Mouse (Mus musculus) liver, embryonic 15.5 days (tissue): ENCODE measurements around the gene Tmem35b. TPM values are rescaled to one million over a fixed set of nuclear protein-coding genes. Genes with fewer than 3 reads are reported as not detected.
A peak's percentile ranks its signal among the peaks of the same experiment; 100 is the strongest.

Experiments used
- ATAC-seq: fragments of 200-750 bp; cut with Nextera tagmentation; 2 replicates; pipeline ENCODE4 v1.8.0; 2017; ENCODE audit warnings: moderate number of reproducible peaks, mild to moderate bottlenecking, moderate library complexity; ENCODE audit not compliant: insufficient read depth
- H3K27ac ChIP-seq: fragments of 300-500 bp; sonication (generic); replicated peaks from 2 replicates; pipeline ENCODE4 v1.5.1; 2015; ENCODE audit warnings: mild to moderate bottlenecking, inconsistent platforms
- H3K27me3 ChIP-seq: fragments of 300-500 bp; sonication (generic); 2 replicates; pipeline ENCODE4 v1.6.1; 2015; ENCODE audit warnings: mild to moderate bottlenecking, inconsistent platforms
- H3K36me3 ChIP-seq: fragments of 300-500 bp; sonication (generic); replicated peaks from 2 replicates; pipeline ENCODE4 v1.6.1; 2015; ENCODE audit warnings: moderate library complexity, mild to moderate bottlenecking, inconsistent platforms
- H3K4me1 ChIP-seq: fragments of 300-500 bp; sonication (generic); replicated peaks from 2 replicates; pipeline ENCODE4 v1.6.1; 2015; ENCODE audit warnings: inconsistent platforms
- H3K4me2 ChIP-seq: fragments of 300-500 bp; sonication (generic); 2 replicates; pipeline ENCODE4 v1.6.1; 2015; ENCODE audit warnings: moderate library complexity, mild to moderate bottlenecking, inconsistent platforms
- H3K4me3 ChIP-seq: fragments of 300-500 bp; sonication (generic); replicated peaks from 2 replicates; pipeline ENCODE4 v1.5.1; 2015; ENCODE audit warnings: mild to moderate bottlenecking, inconsistent platforms
- H3K9ac ChIP-seq: fragments of 300-500 bp; sonication (generic); 2 replicates; pipeline ENCODE4 v1.6.1; 2015; ENCODE audit warnings: moderate library complexity, mild to moderate bottlenecking, inconsistent platforms
- H3K9me3 ChIP-seq: fragments of 300-500 bp; sonication (generic); replicated peaks from 2 replicates; pipeline ENCODE4 v1.6.1; 2016; ENCODE audit warnings: inconsistent platforms
- WGBS: fragments of 180-500 bp; shearing (Covaris S2); methylation state at CpG from one replicate; pipeline ENCODE4 v1.1.7; 2015; ENCODE audit warnings: mixed read lengths; ENCODE audit not compliant: insufficient replicate concordance; 5-methylcytosine and 5-hydroxymethylcytosine counted together
- polyA plus RNA-seq: library from polyadenylated mRNA; unstranded; fragments of >200 nt; fragmentation: Nextera tagmentation; extraction: Ambion mirVana; gene quantifications from 2 replicates; pipeline ENCODE4 v1.2.1, GENCODE M21; 2015

The Tmem35b gene
- polyA plus RNA-seq, 1 experiment from 2014 or later: 8.0 TPM

GRCm38 (mm10) chr4:127125834-127126463, 2.5 kb downstream of the Tmem35b start:
- peak overlapping the region; percentile 67 for H3K4me3 ChIP-seq
- peak overlapping the region; percentile 64 for H3K9ac ChIP-seq
- no peaks in the 10 kb centered on the region for H3K27me3 ChIP-seq
- peaks cover 17% of the 10 kb centered on the region for H3K4me1 ChIP-seq
- peak overlapping the region; percentile 57 for H3K27ac ChIP-seq
- WGBS: under 1% methylated on average over 35 of the region's 35 CpGs
- peak overlapping the region; percentile 90 for H3K4me2 ChIP-seq
- ATAC-seq: peak; percentile 95
- no peaks in the 10 kb centered on the region for H3K36me3 ChIP-seq
- no peaks in the 10 kb centered on the region for H3K9me3 ChIP-seq

DNA sequence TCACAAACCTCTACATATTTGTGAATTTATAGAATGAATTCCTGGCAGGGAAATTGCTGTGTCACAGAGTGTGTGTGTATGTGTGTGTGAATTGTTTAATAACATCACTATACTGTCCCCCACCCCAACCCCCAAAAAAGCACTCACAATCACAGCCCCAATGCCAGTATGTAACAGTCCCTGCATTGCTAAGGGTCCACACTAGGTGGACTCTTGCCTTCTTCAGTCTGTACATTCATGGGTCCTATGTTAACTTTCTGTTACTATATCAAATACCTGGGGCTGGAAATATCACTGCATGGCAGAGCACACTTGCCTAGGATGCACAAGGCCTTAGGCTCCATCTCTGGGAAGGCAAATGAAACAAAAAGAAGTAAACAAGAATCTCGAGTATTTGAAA, 11.2 kb downstream of the Tmem35b start:
- no peaks in the 10 kb centered on the region for H3K4me1 ChIP-seq
- H3K4me2 ChIP-seq: no peak overlapping the region
- no peak overlapping the region for H3K4me3 ChIP-seq
- no peaks in the 10 kb centered on the region for H3K36me3 ChIP-seq
- H3K9ac ChIP-seq: no peak overlapping the region
- H3K9me3 ChIP-seq: no peaks in the 10 kb centered on the region
- WGBS: 24% methylated on average over 1 of the region's 1 CpGs
- no peak overlapping the region for H3K27ac ChIP-seq
- no peak for ATAC-seq
- no peaks in the 10 kb centered on the region for H3K27me3 ChIP-seq

DNA sequence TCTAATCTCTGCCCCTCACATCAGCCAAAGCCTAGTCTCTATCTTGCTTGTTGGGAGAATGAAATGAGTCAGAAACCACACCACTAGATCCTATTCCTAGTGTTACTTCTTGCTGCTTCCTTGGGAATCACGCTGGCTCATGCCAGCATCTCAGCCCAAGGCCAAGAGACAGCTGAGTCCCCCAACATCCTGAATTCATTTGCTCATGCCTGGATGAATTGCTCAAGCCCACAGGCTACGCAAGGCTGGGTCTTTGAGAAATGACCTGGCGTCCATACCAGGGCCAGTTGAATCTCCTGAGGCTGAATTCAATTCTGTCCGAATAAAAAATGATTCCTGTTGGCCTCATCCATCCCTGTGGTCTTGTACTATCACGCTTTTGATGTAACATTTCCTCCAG, 14.1 kb downstream of the Tmem35b start:
- Histone ChIP-seq H3K4me1 (no peaks in the 10 kb centered on the region), H3K9me3 (no peaks in the 10 kb centered on the region), H3K27me3 (no peaks in the 10 kb centered on the region), H3K4me3 (no peak overlapping the region), H3K36me3 (no peaks in the 10 kb centered on the region), H3K9ac (no peak overlapping the region), H3K4me2 (no peak overlapping the region), H3K27ac (no peak overlapping the region)
- no peak for ATAC-seq
- 57% methylated on average over 5 of the region's 5 CpGs for WGBS

DNA sequence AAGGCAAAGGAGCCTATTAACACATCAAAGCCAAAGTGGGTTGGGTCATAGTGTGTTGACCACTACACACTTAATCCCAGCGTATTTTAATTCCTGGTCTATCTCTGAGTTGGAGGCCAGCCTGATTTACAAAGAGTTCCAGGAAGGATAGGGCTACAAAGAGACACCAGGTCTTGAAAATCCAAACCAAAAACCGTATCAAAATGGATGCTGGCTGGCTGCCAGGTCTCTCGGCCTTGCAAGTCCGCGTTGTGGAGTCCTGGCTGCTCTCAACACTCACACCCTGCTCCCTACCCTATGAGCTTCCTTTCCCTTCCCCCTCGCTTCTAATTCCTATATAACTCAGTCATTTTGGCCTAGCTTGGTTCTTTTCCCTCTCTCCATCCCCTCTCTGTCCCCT, 15.0 kb downstream of the Tmem35b start:
- no peak for ATAC-seq
- H3K4me3 ChIP-seq: no peak overlapping the region
- no peaks in the 10 kb centered on the region for H3K36me3 ChIP-seq
- no peaks in the 10 kb centered on the region for H3K27me3 ChIP-seq
- no peak overlapping the region for H3K9ac ChIP-seq
- WGBS: 58% methylated on average over 6 of the region's 6 CpGs
- no peaks in the 10 kb centered on the region for H3K9me3 ChIP-seq
- no peak overlapping the region for H3K27ac ChIP-seq
- no peaks in the 10 kb centered on the region for H3K4me1 ChIP-seq
- no peak overlapping the region for H3K4me2 ChIP-seq

DNA sequence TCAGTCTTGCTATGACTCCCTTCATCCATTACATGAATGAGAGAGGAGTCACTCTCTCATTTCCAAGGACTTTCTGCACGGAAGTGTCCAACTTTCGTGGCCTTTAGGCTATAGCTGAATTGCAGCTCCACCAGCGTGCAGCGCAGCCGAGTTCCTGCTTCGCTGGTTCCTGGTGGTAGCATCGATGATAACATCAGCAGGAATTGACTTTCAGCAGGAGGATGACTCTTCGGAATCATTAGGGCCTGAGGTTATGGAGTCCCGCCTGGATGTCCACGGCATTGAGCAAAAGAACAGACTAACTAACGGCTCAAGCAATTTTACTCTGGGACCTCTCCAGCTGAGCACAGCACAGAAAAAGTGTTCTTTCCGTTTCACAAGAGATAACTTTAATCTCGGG, 26.5 kb downstream of the Tmem35b start:
- H3K9ac ChIP-seq: no peak overlapping the region
- H3K27ac ChIP-seq: no peak overlapping the region
- H3K4me3 ChIP-seq: no peak overlapping the region
- 65% methylated on average over 13 of the region's 13 CpGs for WGBS
- H3K4me2 ChIP-seq: no peak overlapping the region
- no peaks in the 10 kb centered on the region; the same call in 1 of the 2 replicates for H3K27me3 ChIP-seq
- H3K36me3 ChIP-seq: no peaks in the 10 kb centered on the region
- H3K9me3 ChIP-seq: no peaks in the 10 kb centered on the region
- no peak for ATAC-seq
- H3K4me1 ChIP-seq: no peaks in the 10 kb centered on the region

- Histone ChIP-seq H3K27ac (no peak overlapping the region), H3K9ac (no peak overlapping the region), H3K36me3 (no peaks in the 10 kb centered on the region), H3K27me3 (no peaks in the 10 kb centered on the region; the same call in 1 of the 2 replicates), H3K4me1 (no peaks in the 10 kb centered on the region), H3K4me3 (no peak overlapping the region), H3K4me2 (no peak overlapping the region), H3K9me3 (no peaks in the 10 kb centered on the region)
- no peak for ATAC-seq
- WGBS: 49% methylated on average over 1 of the region's 1 CpGs
These were observed 29.9 kb downstream of the Tmem35b start for GRCm38 (mm10) chr4:127153345-127153744.

GRCm38 (mm10) chr4:127155757-127156156, 32.3 kb downstream of the Tmem35b start:
- Histone ChIP-seq H3K27me3 (no peaks in the 10 kb centered on the region), H3K4me1 (no peaks in the 10 kb centered on the region), H3K27ac (no peak overlapping the region), H3K9me3 (no peaks in the 10 kb centered on the region), H3K36me3 (no peaks in the 10 kb centered on the region), H3K4me3 (no peak overlapping the region), H3K4me2 (no peak overlapping the region), H3K9ac (no peak overlapping the region)
- 41% methylated on average over 5 of the region's 5 CpGs for WGBS
- no peak for ATAC-seq

- Histone ChIP-seq H3K9me3 (no peaks in the 10 kb centered on the region), H3K4me2 (no peak overlapping the region), H3K36me3 (no peaks in the 10 kb centered on the region), H3K4me3 (no peak overlapping the region), H3K9ac (no peak overlapping the region), H3K4me1 (no peaks in the 10 kb centered on the region), H3K27me3 (no peaks in the 10 kb centered on the region), H3K27ac (no peak overlapping the region)
- no peak for ATAC-seq
- WGBS: 63% methylated on average over 4 of the region's 4 CpGs
These were observed 34.3 kb downstream of the Tmem35b start for GRCm38 (mm10) chr4:127157746-127158145.

- no peak overlapping the region for H3K4me3 ChIP-seq
- no peak overlapping the region for H3K27ac ChIP-seq
- H3K9ac ChIP-seq: no peak overlapping the region
- H3K9me3 ChIP-seq: no peaks in the 10 kb centered on the region
- 50% methylated on average over 8 of the region's 8 CpGs for WGBS
- H3K27me3 ChIP-seq: peaks cover 42% of the 10 kb centered on the region
- H3K36me3 ChIP-seq: no peaks in the 10 kb centered on the region
- no peak for ATAC-seq
- no peak overlapping the region for H3K4me2 ChIP-seq
- H3K4me1 ChIP-seq: 0 out of 2 replicates have a peak, but pooled peaks cover 5% of the 10 kb centered on the region
These were observed 40.4 kb downstream of the Tmem35b start for GRCm38 (mm10) chr4:127163926-127164325.

- no peak overlapping the region for H3K9ac ChIP-seq
- WGBS: 58% methylated on average over 5 of the region's 5 CpGs
- no peak overlapping the region for H3K27ac ChIP-seq
- H3K4me3 ChIP-seq: no peak overlapping the region
- no peak for ATAC-seq
- H3K4me1 ChIP-seq: 0 out of 2 replicates have a peak, but pooled peaks cover 5% of the 10 kb centered on the region
- peaks cover 71% of the 10 kb centered on the region for H3K27me3 ChIP-seq
- H3K4me2 ChIP-seq: no peak overlapping the region
- no peaks in the 10 kb centered on the region for H3K36me3 ChIP-seq
- no peaks in the 10 kb centered on the region for H3K9me3 ChIP-seq
These were observed 43.6 kb downstream of the Tmem35b start for GRCm38 (mm10) chr4:127167096-127167495.

DNA sequence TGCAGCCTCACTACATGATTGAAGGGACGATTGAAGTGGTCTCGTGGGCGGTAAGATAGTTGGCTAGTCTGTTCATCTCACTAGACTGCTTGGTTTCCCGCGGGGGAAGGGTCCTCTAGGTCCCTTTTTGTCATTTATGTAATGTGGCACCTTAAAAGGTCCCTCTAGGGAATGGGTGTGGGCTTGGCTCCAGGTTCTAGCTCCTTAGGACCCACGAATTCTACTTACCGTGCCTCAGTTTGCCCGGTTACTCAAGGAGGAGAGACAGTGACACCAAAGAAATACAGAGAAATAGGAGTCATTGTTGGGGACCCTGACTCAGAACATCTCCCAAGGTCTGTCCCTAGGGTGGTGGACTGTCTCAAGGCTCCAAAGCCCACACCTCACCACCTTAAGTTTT, 44.2 kb downstream of the Tmem35b start:
- no peak overlapping the region for H3K27ac ChIP-seq
- H3K27me3 ChIP-seq: peaks cover 76% of the 10 kb centered on the region
- ATAC-seq: no peak
- WGBS: 15% methylated on average over 8 of the region's 8 CpGs
- 0 out of 2 replicates have a peak, but pooled peaks cover 5% of the 10 kb centered on the region for H3K4me1 ChIP-seq
- H3K9ac ChIP-seq: no peak overlapping the region
- H3K36me3 ChIP-seq: no peaks in the 10 kb centered on the region
- peak overlapping the region; percentile 67 for H3K4me2 ChIP-seq
- no peak overlapping the region for H3K4me3 ChIP-seq
- no peaks in the 10 kb centered on the region for H3K9me3 ChIP-seq
